10 mouse cellular contexts compared by ENCODE assay signal in the genomic region with DNA sequence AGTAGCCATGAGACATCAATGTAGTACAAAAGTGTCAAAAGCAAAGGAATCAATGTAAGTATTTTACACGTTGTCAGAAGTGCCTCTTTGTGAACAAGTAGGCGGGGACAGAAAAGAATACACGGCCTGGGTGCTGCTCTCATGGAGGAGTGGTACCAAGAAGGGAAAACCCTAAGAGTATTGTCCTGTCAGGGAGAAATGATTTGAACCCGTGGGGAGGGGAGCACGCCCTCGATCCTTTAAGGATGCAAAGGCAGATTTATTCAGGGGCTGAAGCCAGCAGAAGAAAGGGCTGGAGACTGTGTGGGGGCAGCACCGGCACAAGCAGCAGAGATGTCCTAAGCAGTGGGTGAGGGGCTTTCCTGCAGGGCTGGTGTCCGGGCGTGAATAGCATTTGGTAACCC. TPM values are rescaled to one million over a fixed set of nuclear protein-coding genes. Genes with fewer than 3 reads are reported as not detected.
DNase-seq lines count a peak whose midpoint lies in the region; ATAC-seq lines count a peak whose summit lies in the region.
"Had no signal": no experiment of that assay in that cellular context is flagged by ENCODE, and none has a peak within 500 bp of the region (broad histone marks: within the 10 kb centered on the region; RNA-seq: fewer than 3 reads in every experiment).

No protein-coding gene starts in this region.

- no peak for ATAC-seq in lung, embryonic 15.5 days (ENCODE audit: borderline replicate concordance, extremely low read depth, low FRiP score, low TSS enrichment)
- ATAC-seq in embryonic facial prominence, embryonic 11.5 days (replicated peaks; ENCODE audit: insufficient number of reproducible peaks, low FRiP score, low TSS enrichment, low read depth) = 0 out of 2 replicates have a peak, but pooled peaks have one; percentile 45
- 0 out of 2 replicates have a peak, but pooled peaks have one; percentile 24 for ATAC-seq in hindbrain, embryonic 13.5 days (ENCODE audit: low FRiP score)
- ATAC-seq in neural tube, embryonic 13.5 days (ENCODE audit: low read depth) = peak; percentile 64
- ATAC-seq in activated CD4-positive, CD25-positive, alpha-beta regulatory T cell, adult 4 months = no peak
- ATAC-seq in intestine, embryonic 15.5 days = no peak

- 0 out of 2 replicates have a peak, but pooled peaks cover 4% of the 10 kb centered on the region for H3K4me1 ChIP-seq in lung, embryonic 15.5 days
- no peaks in the 10 kb centered on the region for H3K4me1 ChIP-seq in embryonic facial prominence, embryonic 11.5 days (ENCODE audit: control insufficient read depth, insufficient read depth, low read length)
- peaks cover 26% of the 10 kb centered on the region for H3K4me1 ChIP-seq in hindbrain, embryonic 13.5 days (replicated peaks)
- peaks cover 26% of the 10 kb centered on the region for H3K4me1 ChIP-seq in neural tube, embryonic 13.5 days (replicated peaks)
- H3K4me1 ChIP-seq in intestine, embryonic 15.5 days (replicated peaks) = no peaks in the 10 kb centered on the region

- peak overlapping the region; percentile 10; the same call in 1 of the 2 replicates for H3K4me2 ChIP-seq in lung, embryonic 15.5 days
- H3K4me2 ChIP-seq in embryonic facial prominence, embryonic 11.5 days (ENCODE audit: low read depth, low read length) = no peak overlapping the region
- peak overlapping the region; percentile 42; the same call in 1 of the 2 replicates for H3K4me2 ChIP-seq in hindbrain, embryonic 13.5 days
- peak overlapping the region; percentile 42 for H3K4me2 ChIP-seq in neural tube, embryonic 13.5 days
- H3K4me2 ChIP-seq in intestine, embryonic 15.5 days (replicated peaks) = no peak overlapping the region

- 38% methylated on average over 9 of the region's 9 CpGs for WGBS in lung, embryonic 15.5 days
- WGBS in embryonic facial prominence, embryonic 11.5 days = 33% methylated on average over 9 of the region's 9 CpGs
- 7% methylated on average over 9 of the region's 9 CpGs for WGBS in hindbrain, embryonic 13.5 days
- 8% methylated on average over 9 of the region's 9 CpGs for WGBS in neural tube, embryonic 13.5 days
- 42% methylated on average over 9 of the region's 9 CpGs for WGBS in intestine, embryonic 15.5 days

- H3K27me3 ChIP-seq in lung, embryonic 15.5 days = no peaks in the 10 kb centered on the region
- no peaks in the 10 kb centered on the region for H3K27me3 ChIP-seq in embryonic facial prominence, embryonic 11.5 days (ENCODE audit: control insufficient read depth, insufficient read depth, low read length)
- no peaks in the 10 kb centered on the region for H3K27me3 ChIP-seq in hindbrain, embryonic 13.5 days
- H3K27me3 ChIP-seq in neural tube, embryonic 13.5 days = no peaks in the 10 kb centered on the region
- no peaks in the 10 kb centered on the region for H3K27me3 ChIP-seq in intestine, embryonic 15.5 days (replicated peaks)
- H3K27me3 ChIP-seq: CH12.LX had no signal

- no peak overlapping the region for H3K4me3 ChIP-seq in lung, embryonic 15.5 days
- no peak overlapping the region for H3K4me3 ChIP-seq in embryonic facial prominence, embryonic 11.5 days (ENCODE audit: low read depth, low read length)
- peak overlapping the region; percentile 18; the same call in 1 of the 2 replicates for H3K4me3 ChIP-seq in hindbrain, embryonic 13.5 days
- H3K4me3 ChIP-seq in neural tube, embryonic 13.5 days = no peak overlapping the region; the same call in 1 of the 2 replicates
- no peak overlapping the region for H3K4me3 ChIP-seq in intestine, embryonic 15.5 days (replicated peaks)

- no peak overlapping the region for H3K27ac ChIP-seq in lung, embryonic 15.5 days
- H3K27ac ChIP-seq in embryonic facial prominence, embryonic 11.5 days (replicated peaks; ENCODE audit: low read depth, low read length) = no peak overlapping the region; the same call in 1 of the 2 replicates
- peak overlapping the region; percentile 86 for H3K27ac ChIP-seq in hindbrain, embryonic 13.5 days
- H3K27ac ChIP-seq in neural tube, embryonic 13.5 days (replicated peaks) = peak overlapping the region; percentile 83
- H3K27ac ChIP-seq in intestine, embryonic 15.5 days = no peak overlapping the region

- no peaks in the 10 kb centered on the region for H3K36me3 ChIP-seq in lung, embryonic 15.5 days
- H3K36me3 ChIP-seq in embryonic facial prominence, embryonic 11.5 days (replicated peaks; ENCODE audit: control insufficient read depth, insufficient read depth, low read depth, low read length) = no peaks in the 10 kb centered on the region
- H3K36me3 ChIP-seq in hindbrain, embryonic 13.5 days = no peaks in the 10 kb centered on the region
- no peaks in the 10 kb centered on the region for H3K36me3 ChIP-seq in neural tube, embryonic 13.5 days
- H3K36me3 ChIP-seq in intestine, embryonic 15.5 days = no peaks in the 10 kb centered on the region

- DNase-seq in lung, postnatal 25 days (ENCODE audit: low spot score) = no peak
- no peak for DNase-seq in embryonic facial prominence, embryonic 11.5 days (ENCODE audit: low spot score)
- no peak for DNase-seq in spleen, adult 12 weeks (ENCODE audit: low spot score)
- DNase-seq: adrenal gland, adult 2 months had no signal

- H3K9me3 ChIP-seq in lung, embryonic 15.5 days = no peaks in the 10 kb centered on the region
- no peaks in the 10 kb centered on the region for H3K9me3 ChIP-seq in embryonic facial prominence, embryonic 11.5 days (replicated peaks; ENCODE audit: control insufficient read depth, low read length)
- H3K9me3 ChIP-seq in hindbrain, embryonic 13.5 days = no peaks in the 10 kb centered on the region
- no peaks in the 10 kb centered on the region for H3K9me3 ChIP-seq in neural tube, embryonic 13.5 days
- no peaks in the 10 kb centered on the region for H3K9me3 ChIP-seq in intestine, embryonic 15.5 days

- H3K9ac ChIP-seq in lung, embryonic 15.5 days = no peak overlapping the region
- no peak overlapping the region for H3K9ac ChIP-seq in embryonic facial prominence, embryonic 11.5 days (replicated peaks; ENCODE audit: low read length)
- H3K9ac ChIP-seq in hindbrain, embryonic 13.5 days = no peak overlapping the region
- 0 out of 2 replicates have a peak overlapping the region, but pooled peaks have one; percentile 31 for H3K9ac ChIP-seq in neural tube, embryonic 13.5 days
- H3K9ac ChIP-seq in intestine, embryonic 15.5 days = no peak overlapping the region

RNA-seq across cellular contexts. Expression of a gene that starts 26.7 kb away (rescaled TPM):
- polyA plus RNA-seq in lung, embryonic 15.5 days (2015; fragmentation: Nextera tagmentation; extraction: Ambion mirVana) = 3.0 and 4.0 TPM in 2 replicates
- 11.3 and 13.1 TPM in 2 replicates for polyA plus RNA-seq in embryonic facial prominence, embryonic 11.5 days (2014; fragmentation: Nextera tagmentation; extraction: Ambion mirVana)
- 19.0 and 22.4 TPM in 2 replicates for polyA plus RNA-seq in hindbrain, embryonic 13.5 days (2015; fragmentation: Nextera tagmentation; extraction: Ambion mirVana)
- 20.1 and 20.5 TPM in 2 replicates for polyA plus RNA-seq in neural tube, embryonic 13.5 days (2015; fragmentation: Nextera tagmentation; extraction: Ambion mirVana)
- polyA plus RNA-seq in activated CD4-positive, CD25-positive, alpha-beta regulatory T cell, adult 4 months (2017; shearing (Covaris generic)) = 1 to 10 TPM in 1 of 2 experiments, under 1 TPM in 1; 0.99 to 1.4 TPM
- polyA plus RNA-seq in intestine, embryonic 15.5 days (2015; fragmentation: Nextera tagmentation; extraction: Ambion mirVana) = 4.0 and 4.1 TPM in 2 replicates

RNA-seq across cellular contexts. Expression of a gene that starts 58.9 kb away (rescaled TPM):
- 2.6 and 2.7 TPM in 2 replicates for polyA plus RNA-seq in lung, embryonic 15.5 days (2015; fragmentation: Nextera tagmentation; extraction: Ambion mirVana)
- 24.4 and 27.8 TPM in 2 replicates for polyA plus RNA-seq in embryonic facial prominence, embryonic 11.5 days (2014; fragmentation: Nextera tagmentation; extraction: Ambion mirVana)
- 30.6 and 36.2 TPM in 2 replicates for polyA plus RNA-seq in hindbrain, embryonic 13.5 days (2015; fragmentation: Nextera tagmentation; extraction: Ambion mirVana)
- polyA plus RNA-seq in neural tube, embryonic 13.5 days (2015; fragmentation: Nextera tagmentation; extraction: Ambion mirVana) = 41.3 and 44.3 TPM in 2 replicates
- polyA plus RNA-seq in activated CD4-positive, CD25-positive, alpha-beta regulatory T cell, adult 4 months (2017; shearing (Covaris generic)) = 1 to 10 TPM; 4.2 to 4.3 TPM
- 23.4 and 24.3 TPM in 2 replicates for polyA plus RNA-seq in intestine, embryonic 15.5 days (2015; fragmentation: Nextera tagmentation; extraction: Ambion mirVana)

Comparison
In these comparisons a context has a peak if more than half of its experiments do, and no peak if none do; other contexts are left out.
1. ATAC-seq: peak in embryonic facial prominence, embryonic 11.5 days (single experiment), hindbrain, embryonic 13.5 days (single experiment) and neural tube, embryonic 13.5 days (single experiment); none in lung, embryonic 15.5 days (single experiment), activated CD4-positive, CD25-positive, alpha-beta regulatory T cell, adult 4 months (single experiment) and intestine, embryonic 15.5 days (single experiment).
2. H3K27ac ChIP-seq: peak in hindbrain, embryonic 13.5 days (single experiment) and neural tube, embryonic 13.5 days (single experiment); none in lung, embryonic 15.5 days (single experiment), embryonic facial prominence, embryonic 11.5 days (single experiment) and intestine, embryonic 15.5 days (single experiment).
3. H3K4me2 ChIP-seq: peak in lung, embryonic 15.5 days (single experiment), hindbrain, embryonic 13.5 days (single experiment) and neural tube, embryonic 13.5 days (single experiment); none in embryonic facial prominence, embryonic 11.5 days (single experiment) and intestine, embryonic 15.5 days (single experiment).